Mouse (Mus musculus) liver, embryonic 14.5 days (tissue): ENCODE results near the gene Kcnn1.

ENCODE experiments used
- CTCF ChIP-seq: IDR thresholded peaks from 2 replicates; pipeline ENCODE4 v1.5.1; 2016; ENCODE audit warnings: antibody characterized with exemption, low read depth, control low read depth
- EP300 ChIP-seq: IDR thresholded peaks from 2 replicates; pipeline ENCODE4 v1.6.1; 2016; ENCODE audit warnings: antibody characterized with exemption, low read depth

DNA sequence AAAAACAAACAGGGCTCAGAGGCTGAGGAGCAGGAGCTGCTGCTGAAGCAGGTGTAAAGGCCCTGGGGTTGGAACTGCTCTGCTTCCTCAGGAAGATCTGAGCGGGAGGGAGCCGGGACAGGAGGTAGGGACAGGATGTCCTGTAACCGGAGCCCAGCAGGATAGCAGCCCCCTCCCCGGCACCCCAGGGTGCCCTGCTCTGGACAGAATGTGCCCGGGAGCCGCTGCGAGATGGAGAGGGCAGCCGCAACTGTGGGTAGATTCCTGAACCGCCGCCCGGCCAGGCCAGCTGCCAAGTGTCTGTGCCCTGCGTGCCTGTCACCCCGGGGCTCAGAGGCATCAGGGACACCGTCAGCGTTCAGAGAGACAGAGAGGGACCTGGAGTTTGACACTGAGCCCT is 29.5 kb downstream of the Kcnn1 start:
- TF ChIP-seq CTCF (no peak), EP300 (no peak)
